Mouse (Mus musculus): ENCODE measurements at regions not wholly inside any gene's neighbourhood (a gene's known extent, or its start where the extent isn't known, plus 50 kb on each side); places are given as distances from the start of the nearest gene placed in this dataset.

DNA sequence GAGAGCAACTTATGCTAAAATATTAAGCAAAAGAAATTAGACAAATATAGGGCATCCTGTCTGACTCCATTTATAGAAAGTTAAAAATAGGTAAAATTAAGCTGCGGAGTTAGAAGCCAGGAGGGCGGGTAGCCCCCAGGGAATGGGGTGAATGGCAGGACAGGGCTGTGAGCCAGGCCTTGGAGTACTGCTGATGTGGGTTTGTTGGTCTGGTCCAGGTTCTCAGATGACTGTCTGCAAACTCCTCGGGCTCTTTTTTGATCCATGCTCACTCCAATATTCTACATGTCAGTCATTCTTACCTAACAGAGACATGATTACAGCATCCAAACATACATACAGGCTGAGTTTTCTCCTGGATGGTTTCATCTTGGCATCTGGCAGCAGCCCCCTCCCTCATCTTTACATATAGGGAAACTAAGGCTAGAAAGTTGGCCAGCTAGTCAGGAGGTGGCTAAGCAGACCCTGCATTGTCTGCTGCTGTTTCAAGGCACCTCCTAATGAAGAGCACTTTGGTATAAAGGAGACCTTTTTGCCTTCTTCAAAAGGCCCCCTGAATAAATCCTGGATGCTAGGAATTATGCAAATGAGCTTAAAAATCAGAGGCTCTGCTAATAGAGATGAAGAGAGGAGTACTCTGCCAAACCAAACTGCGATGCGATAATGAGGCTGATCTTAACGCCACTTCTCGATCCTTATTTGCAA, 354.4 kb downstream of the Xylt1 start:
- DNase-seq (ENCODE audit: low spot score) = no peak

DNA sequence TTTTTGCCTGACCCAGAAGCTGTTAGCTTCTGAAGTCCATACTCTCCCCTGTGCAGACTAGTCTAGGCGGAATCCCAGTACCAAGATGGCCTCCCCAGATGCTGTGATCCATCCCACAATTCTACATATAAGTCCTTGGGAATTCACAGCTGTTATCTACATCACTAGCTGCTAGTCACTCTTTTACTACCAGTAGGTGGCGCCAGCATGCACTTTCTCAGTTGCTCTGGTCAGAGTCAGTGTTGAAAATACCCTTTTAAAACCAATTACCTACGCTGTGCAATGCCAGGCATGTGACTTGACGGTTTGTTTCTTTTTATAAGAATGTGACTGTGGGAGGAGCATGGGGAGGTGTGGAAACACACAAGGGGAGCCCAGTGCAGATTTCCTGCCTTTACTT, 348.3 kb downstream of the Xylt1 start:
- DNase-seq (ENCODE audit: low spot score) = no peak
